Mouse (Mus musculus) layer of hippocampus, postnatal 14 days (tissue): ENCODE results near the gene Sh3rf1. TPM values are rescaled to one million over a fixed set of nuclear protein-coding genes. Genes with fewer than 3 reads are reported as not detected.

Source experiments
- DNase-seq, 2 experiments: peaks; one replicate each; pipeline ENCODE4 v3.0.0; 2021 to 2022; ENCODE audit warnings: low spot score in 2 of 2, mixed read lengths in 1 of 2
- total RNA-seq, 2 experiments: library from RNA; stranded (reverse); gene quantifications; 2 replicates each; pipeline ENCODE4 v1.2.3; 2021

Sh3rf1 gene
- total RNA-seq, 2 experiments from 2014 or later: 74.7 to 78.0 TPM

GRCm38 (mm10) chr8:61316813-61317534, 93.3 kb downstream of the Sh3rf1 start:
- no peak for DNase-seq

GRCm38 (mm10) chr8:61317535-61318136, 94.0 kb downstream of the Sh3rf1 start:
- no peak for DNase-seq

GRCm38 (mm10) chr8:61321216-61321615, 97.5 kb downstream of the Sh3rf1 start:
- DNase-seq: no peak

GRCm38 (mm10) chr8:61321780-61322179, 98.1 kb downstream of the Sh3rf1 start:
- no peak for DNase-seq

GRCm38 (mm10) chr8:61322462-61322861, 98.8 kb downstream of the Sh3rf1 start:
- no peak for DNase-seq

- no peak for DNase-seq
Measured at GRCm38 (mm10) chr8:61324363-61324914, 100.8 kb downstream of the Sh3rf1 start.

GRCm38 (mm10) chr8:61325014-61325715, 101.5 kb downstream of the Sh3rf1 start:
- DNase-seq: peak in 1 of 2 experiments; percentile 48

DNA sequence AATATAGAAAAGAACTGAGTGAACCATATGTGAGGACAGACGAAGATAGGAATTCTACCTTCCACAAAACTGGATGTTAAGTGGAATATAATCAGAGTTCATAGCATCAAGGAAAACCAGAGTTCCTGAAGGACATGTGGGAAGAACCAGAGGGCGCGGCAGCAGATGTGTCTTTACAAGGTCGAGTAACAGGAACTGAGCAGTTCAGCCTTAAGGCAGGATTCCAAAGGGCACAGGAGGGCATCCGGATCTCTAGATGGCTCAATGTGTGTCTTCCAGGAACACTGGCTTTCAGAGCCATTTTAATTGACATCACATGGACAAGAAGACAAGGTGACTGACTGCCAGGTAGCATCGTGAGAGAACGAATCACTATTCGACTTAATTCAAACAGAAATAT, 102.6 kb downstream of the Sh3rf1 start:
- DNase-seq: no peak

DNA sequence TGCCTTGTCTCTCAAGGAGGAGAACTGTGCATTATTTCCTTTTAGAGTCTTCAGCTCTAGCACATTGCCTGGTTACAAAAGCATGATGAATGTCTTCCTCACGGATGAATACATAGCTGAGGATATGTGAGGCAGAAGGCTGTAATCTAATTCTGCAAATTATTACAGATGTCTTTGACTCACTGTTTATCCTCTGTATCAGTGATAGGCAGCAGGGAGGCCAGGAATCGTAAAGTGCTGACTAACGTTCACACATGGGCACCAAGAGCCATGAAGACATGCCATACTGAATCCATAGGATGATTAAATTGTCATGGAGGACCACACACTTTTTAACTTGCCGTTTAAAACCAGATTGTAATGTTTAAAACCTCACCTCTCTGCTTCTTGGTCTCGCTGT, 103.7 kb downstream of the Sh3rf1 start:
- no peak for DNase-seq

GRCm38 (mm10) chr8:61339629-61340028, 116.0 kb downstream of the Sh3rf1 start:
- no peak for DNase-seq

- DNase-seq: no peak
Measured at GRCm38 (mm10) chr8:61340283-61340984, 116.8 kb downstream of the Sh3rf1 start.

- no peak for DNase-seq
Measured at GRCm38 (mm10) chr8:61341587-61342441, 118.1 kb downstream of the Sh3rf1 start.

- no peak for DNase-seq
Measured at GRCm38 (mm10) chr8:61342473-61343026, 118.9 kb downstream of the Sh3rf1 start.

- no peak for DNase-seq
Measured at GRCm38 (mm10) chr8:61344435-61344834, 120.8 kb downstream of the Sh3rf1 start.

DNA sequence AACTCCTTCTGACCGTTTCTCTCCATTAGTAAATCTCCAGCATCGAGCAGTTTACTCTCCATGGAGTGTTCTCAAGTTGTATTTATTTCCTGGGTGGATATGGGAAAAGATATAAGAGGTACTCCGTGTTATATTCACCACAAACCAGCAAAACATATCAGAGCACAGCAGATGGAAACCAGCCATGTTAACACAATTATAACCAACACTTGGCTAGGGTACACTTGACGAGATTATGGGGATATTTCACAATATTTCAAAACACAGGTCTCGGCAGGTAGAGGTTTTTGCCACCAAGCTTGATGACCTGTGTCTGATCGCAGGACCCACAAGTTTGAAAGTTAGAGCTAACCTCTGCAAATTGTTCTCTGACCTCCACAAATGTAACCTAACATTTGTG, 123.3 kb downstream of the Sh3rf1 start:
- no peak for DNase-seq

DNA sequence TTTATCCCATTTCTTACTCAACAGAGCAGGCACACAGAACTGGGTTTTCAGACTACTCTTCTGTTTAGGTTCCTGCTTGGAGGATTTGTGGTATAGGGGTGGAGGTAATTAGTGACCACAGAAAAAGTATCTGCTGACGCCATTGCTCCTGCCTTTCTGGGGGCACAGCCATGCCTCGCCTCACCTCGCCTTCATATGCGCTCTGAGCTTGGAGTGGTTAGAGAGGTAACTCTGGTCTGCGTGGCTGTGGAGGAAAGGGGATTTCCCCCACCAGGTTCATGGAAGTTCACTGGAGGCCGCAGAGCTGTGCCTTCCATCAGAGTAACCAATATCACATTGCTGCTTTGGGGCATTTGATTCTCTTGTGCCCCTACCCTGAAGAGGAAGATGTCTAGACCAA, 123.9 kb downstream of the Sh3rf1 start:
- DNase-seq: no peak

DNA sequence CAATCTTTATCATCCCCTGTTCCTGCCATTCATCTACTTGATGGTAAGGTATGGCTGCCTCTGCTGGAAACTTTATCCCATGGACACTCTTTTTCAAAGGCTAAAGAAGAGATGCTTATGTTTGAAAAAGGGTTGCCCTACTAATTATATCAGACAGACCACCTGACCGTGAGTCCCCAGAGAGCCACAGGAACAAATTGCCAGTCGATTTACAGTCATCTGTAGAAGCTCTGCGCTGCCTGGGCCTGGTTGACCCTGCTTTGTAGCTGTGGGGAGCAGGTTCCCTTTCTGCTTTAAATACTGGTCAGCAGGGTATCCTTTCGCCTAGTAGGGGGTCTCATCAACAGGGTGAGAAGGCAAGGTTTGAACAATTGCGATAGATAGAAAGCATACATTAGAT, 124.4 kb downstream of the Sh3rf1 start:
- DNase-seq: no peak

- no peak for DNase-seq
Measured at GRCm38 (mm10) chr8:61348518-61348917, 124.8 kb downstream of the Sh3rf1 start.

DNA sequence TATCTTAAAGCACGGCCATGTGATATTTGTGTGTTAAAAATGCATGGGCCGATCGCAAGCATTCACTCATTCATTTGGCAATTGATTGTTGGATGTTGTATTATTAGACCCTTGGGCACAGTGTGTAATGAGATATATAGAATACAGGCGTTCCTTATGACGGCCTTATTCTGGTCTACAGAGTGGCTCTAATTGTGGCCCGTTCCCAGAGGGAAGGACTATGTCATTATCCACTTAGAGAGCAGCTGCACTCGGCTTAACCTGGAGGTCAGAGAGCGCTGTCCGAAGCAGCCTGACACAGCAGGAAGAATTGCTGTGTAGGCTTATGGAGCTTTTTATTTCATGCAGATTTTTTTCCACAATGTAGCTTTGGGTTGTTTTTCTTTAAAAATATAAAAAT, 126.8 kb downstream of the Sh3rf1 start:
- no peak for DNase-seq

DNA sequence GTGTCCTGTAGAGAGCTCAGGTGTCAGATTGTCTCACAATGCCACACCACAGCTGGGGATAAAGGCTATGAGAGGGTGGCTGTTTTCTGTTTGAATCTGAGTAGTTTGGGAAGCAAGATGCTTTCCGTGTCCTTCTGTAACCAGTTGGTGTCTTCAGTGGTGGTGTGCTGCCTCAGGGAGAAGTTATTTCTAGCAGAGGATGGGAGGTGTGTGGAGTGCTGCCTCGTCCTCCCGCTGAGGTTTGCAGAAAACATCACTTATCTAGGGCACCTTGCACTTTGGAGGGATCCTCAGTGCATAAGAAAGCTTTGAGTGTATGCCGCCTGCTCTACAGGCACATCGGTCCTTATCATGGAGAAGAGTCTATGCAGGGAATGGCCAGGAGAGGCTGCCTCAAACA, 128.0 kb downstream of the Sh3rf1 start:
- DNase-seq: no peak
